Comparison of ENCODE assay signal across 36 mouse cellular contexts in genomic region chr8:105408331-105408730, GRCm38 (mm10). TPM values are rescaled to one million over a fixed set of nuclear protein-coding genes. Genes with fewer than 3 reads are reported as not detected.
DNase-seq lines count a peak whose midpoint lies in the region; ATAC-seq lines count a peak whose summit lies in the region.
"Had no signal": no experiment of that assay in that cellular context is flagged by ENCODE, and none has a peak within 500 bp of the region (broad histone marks: within the 10 kb centered on the region; RNA-seq: fewer than 3 reads in every experiment).

No protein-coding gene starts in this region.

- H3K27me3 ChIP-seq in hindbrain, embryonic 12.5 days: peaks cover 6% of the 10 kb centered on the region; the same call in 1 of the 2 replicates
- H3K27me3 ChIP-seq: hindbrain, embryonic 15.5 days had no signal

- H3K4me1 ChIP-seq in hindbrain, embryonic 12.5 days: peaks cover under 1% of the 10 kb centered on the region

- WGBS in hindbrain, embryonic 12.5 days: 66% methylated on average over 7 of the region's 7 CpGs

- no peaks in the 10 kb centered on the region for H3K9me3 ChIP-seq in hindbrain, embryonic 12.5 days (replicated peaks)
- H3K9me3 ChIP-seq: embryonic facial prominence, embryonic 15.5 days; forebrain, embryonic 13.5 days; heart, embryonic 12.5 days; hindbrain, embryonic 15.5 days; limb, embryonic 13.5 days; liver, embryonic 12.5 days; midbrain, embryonic 12.5 days had no signal

- H3K4me3 ChIP-seq in hindbrain, embryonic 12.5 days: no peak overlapping the region
- H3K4me3 ChIP-seq: embryonic facial prominence, embryonic 15.5 days; forebrain, embryonic 13.5 days; heart, adult 2 months; heart, embryonic 12.5 days; hindbrain, embryonic 15.5 days; limb, embryonic 13.5 days; liver, embryonic 12.5 days; midbrain, embryonic 12.5 days had no signal

- H3K27ac ChIP-seq in hindbrain, embryonic 12.5 days: no peak overlapping the region
- H3K27ac ChIP-seq: embryonic facial prominence, embryonic 15.5 days; forebrain, embryonic 13.5 days; heart, adult 2 months; hindbrain, embryonic 15.5 days; limb, embryonic 13.5 days; liver, embryonic 12.5 days; midbrain, embryonic 12.5 days had no signal

- H3K4me2 ChIP-seq in hindbrain, embryonic 12.5 days (replicated peaks): no peak overlapping the region
- H3K4me2 ChIP-seq: embryonic facial prominence, embryonic 15.5 days; forebrain, embryonic 13.5 days; heart, embryonic 12.5 days; hindbrain, embryonic 15.5 days; limb, embryonic 13.5 days; liver, embryonic 12.5 days; midbrain, embryonic 12.5 days had no signal

- no peak for ATAC-seq in hindbrain, embryonic 12.5 days (ENCODE audit: low FRiP score)
- no peak for ATAC-seq in erythroid progenitor cell, adult 5-6 weeks (replicated peaks; ENCODE audit: low FRiP score, poor library complexity, severe bottlenecking)
- ATAC-seq: forebrain, embryonic 13.5 days; liver, embryonic 12.5 days; liver, postnatal 0 days had no signal

- H3K9ac ChIP-seq in hindbrain, embryonic 12.5 days: no peak overlapping the region
- H3K9ac ChIP-seq: embryonic facial prominence, embryonic 15.5 days; forebrain, embryonic 13.5 days; heart, embryonic 12.5 days; hindbrain, embryonic 15.5 days; limb, embryonic 13.5 days; liver, embryonic 12.5 days; liver, postnatal 0 days; midbrain, embryonic 12.5 days had no signal

- no peaks in the 10 kb centered on the region for H3K36me3 ChIP-seq in hindbrain, embryonic 12.5 days
- H3K36me3 ChIP-seq: embryonic facial prominence, embryonic 15.5 days; heart, embryonic 12.5 days; hindbrain, embryonic 15.5 days; limb, embryonic 13.5 days; liver, embryonic 12.5 days; midbrain, embryonic 12.5 days had no signal

- DNase-seq in adrenal gland, adult 2 months: peak; percentile 48
- no peak for DNase-seq in adrenal gland, postnatal 4 days (ENCODE audit: low spot score in 2 of 2)
- DNase-seq in testis, postnatal 10 days (ENCODE audit: low spot score): peak; percentile 34
- no peak for DNase-seq in testis, postnatal 14 days (ENCODE audit: low spot score)
- peak; percentile 46 for DNase-seq in adrenal gland, postnatal 14 days
- no peak for DNase-seq in gastrocnemius, postnatal 25 days
- DNase-seq: cerebellum, adult 2 months; cerebellum, postnatal 14 days; gastrocnemius, postnatal 36 days; kidney, adult 18-20 months; kidney, postnatal 36 days; liver, postnatal 0 days; lung, postnatal 10 days; thymus, postnatal 14 days had no signal

RNA-seq across cellular contexts. Expression of gene Kctd19, which starts 5.0 kb away (rescaled TPM):
- total RNA-seq in adrenal gland, adult 2 months (2021): not detected
- polyA plus RNA-seq in adrenal gland, adult 2 months (2012; rRNA removed): 0.03 and 0.11 TPM in 2 replicates
- not detected for total RNA-seq in adrenal gland, postnatal 4 days (2021)
- total RNA-seq in adrenal gland, postnatal 14 days (2021): 0.26 TPM in 2 replicates
- 0.08 TPM in 1 of 2 replicates, not detected in the other for polyA plus RNA-seq in hindbrain, embryonic 12.5 days (2016; fragmentation: Nextera tagmentation; extraction: Ambion mirVana)
- not detected for total RNA-seq in gastrocnemius, postnatal 25 days (2021)
- total RNA-seq in erythroid progenitor cell, adult 5-6 weeks (2015; ENCODE audit: low replicate concordance): not detected in 2 replicates
- total RNA-seq in erythroid progenitor cell, adult 5-6 weeks (2017; ENCODE audit: low replicate concordance): not detected in 2 replicates
- total RNA-seq: gastrocnemius, postnatal 36 days; hematopoietic stem cell, adult 5-6 weeks; layer of hippocampus, adult 8-10 months; layer of hippocampus, postnatal 25 days; left cerebral cortex, adult 8-10 months; left cerebral cortex, postnatal 36 days; MEL had no signal
- polyA plus RNA-seq: cortical plate, adult 2 months; embryonic facial prominence, embryonic 15.5 days; forebrain, embryonic 13.5 days; heart, embryonic 12.5 days; heart, postnatal 0 days; hindbrain, embryonic 15.5 days; intestine, embryonic 14.5 days; kidney, embryonic 16.5 days; limb, embryonic 13.5 days; liver, embryonic 12.5 days; liver, postnatal 0 days; midbrain, embryonic 12.5 days; neural tube, embryonic 14.5 days; stomach, embryonic 14.5 days had no signal

RNA-seq across cellular contexts. Expression of gene Lrrc36, which starts 5.0 kb away (rescaled TPM):
- 1 to 10 TPM; 2.7 to 3.0 TPM for total RNA-seq in adrenal gland, adult 2 months (2021)
- polyA plus RNA-seq in adrenal gland, adult 2 months (2012; rRNA removed): 1.3 and 1.5 TPM in 2 replicates
- total RNA-seq in adrenal gland, postnatal 4 days (2021): 1 to 10 TPM; 5.4 to 6.4 TPM
- 4.0 and 6.0 TPM in 2 replicates for total RNA-seq in adrenal gland, postnatal 14 days (2021)
- 2.1 and 3.1 TPM in 2 replicates for polyA plus RNA-seq in hindbrain, embryonic 12.5 days (2016; fragmentation: Nextera tagmentation; extraction: Ambion mirVana)
- total RNA-seq in gastrocnemius, postnatal 25 days (2021): under 1 TPM; 0.41 to 0.67 TPM
- 1.4 TPM in 1 of 2 replicates, not detected in the other for total RNA-seq in erythroid progenitor cell, adult 5-6 weeks (2015; ENCODE audit: low replicate concordance)
- 1.2 TPM in 1 of 2 replicates, not detected in the other for total RNA-seq in erythroid progenitor cell, adult 5-6 weeks (2017; ENCODE audit: low replicate concordance)
- total RNA-seq: MEL had no signal
- polyA plus RNA-seq: stomach, embryonic 14.5 days had no signal

RNA-seq across cellular contexts. Expression of gene Plekhg4, which starts 35.3 kb away (rescaled TPM):
- total RNA-seq in adrenal gland, adult 2 months (2021): under 1 TPM; 0.35 to 0.52 TPM
- polyA plus RNA-seq in adrenal gland, adult 2 months (2012; rRNA removed): 0.20 and 0.58 TPM in 2 replicates
- total RNA-seq in adrenal gland, postnatal 4 days (2021): 1 to 10 TPM in 1 of 2 experiments, under 1 TPM in 1; 0.25 to 1.2 TPM
- total RNA-seq in adrenal gland, postnatal 14 days (2021): 0.26 and 0.98 TPM in 2 replicates
- polyA plus RNA-seq in hindbrain, embryonic 12.5 days (2016; fragmentation: Nextera tagmentation; extraction: Ambion mirVana): 0.59 and 0.93 TPM in 2 replicates
- total RNA-seq in gastrocnemius, postnatal 25 days (2021): under 1 TPM in 1 of 2 experiments, not detected in 1; 0.11 TPM
- total RNA-seq in erythroid progenitor cell, adult 5-6 weeks (2015; ENCODE audit: low replicate concordance): not detected in 2 replicates
- total RNA-seq in erythroid progenitor cell, adult 5-6 weeks (2017; ENCODE audit: low replicate concordance): not detected in 2 replicates
- total RNA-seq: hematopoietic stem cell, adult 5-6 weeks; MEL had no signal
- polyA plus RNA-seq: heart, embryonic 12.5 days; liver, embryonic 12.5 days; liver, postnatal 0 days had no signal

RNA-seq across cellular contexts. Expression of gene Slc9a5, which starts 59.7 kb away (rescaled TPM):
- total RNA-seq in adrenal gland, adult 2 months (2021): under 1 TPM; 0.55 to 0.86 TPM
- 3.3 and 4.1 TPM in 2 replicates for polyA plus RNA-seq in adrenal gland, adult 2 months (2012; rRNA removed)
- total RNA-seq in adrenal gland, postnatal 4 days (2021): 1 to 10 TPM; 5.5 to 5.8 TPM
- total RNA-seq in adrenal gland, postnatal 14 days (2021): 1.9 TPM in 2 replicates
- polyA plus RNA-seq in hindbrain, embryonic 12.5 days (2016; fragmentation: Nextera tagmentation; extraction: Ambion mirVana): 7.2 and 7.7 TPM in 2 replicates
- total RNA-seq in gastrocnemius, postnatal 25 days (2021): under 1 TPM; 0.56 to 0.72 TPM
- 2.9 TPM in 1 of 2 replicates, not detected in the other for total RNA-seq in erythroid progenitor cell, adult 5-6 weeks (2015; ENCODE audit: low replicate concordance)
- not detected in 2 replicates for total RNA-seq in erythroid progenitor cell, adult 5-6 weeks (2017; ENCODE audit: low replicate concordance)

Comparison
In these comparisons a context has a peak if more than half of its experiments do, and no peak if none do; other contexts are left out.
1. DNase-seq: peak in adrenal gland, adult 2 months (single experiment), testis, postnatal 10 days (single experiment) and adrenal gland, postnatal 14 days (single experiment); none in adrenal gland, postnatal 4 days (0 of 2), testis, postnatal 14 days (single experiment) and gastrocnemius, postnatal 25 days (single experiment).